Comparison of ENCODE assay signal across 8 mouse cellular contexts in the genomic region with DNA sequence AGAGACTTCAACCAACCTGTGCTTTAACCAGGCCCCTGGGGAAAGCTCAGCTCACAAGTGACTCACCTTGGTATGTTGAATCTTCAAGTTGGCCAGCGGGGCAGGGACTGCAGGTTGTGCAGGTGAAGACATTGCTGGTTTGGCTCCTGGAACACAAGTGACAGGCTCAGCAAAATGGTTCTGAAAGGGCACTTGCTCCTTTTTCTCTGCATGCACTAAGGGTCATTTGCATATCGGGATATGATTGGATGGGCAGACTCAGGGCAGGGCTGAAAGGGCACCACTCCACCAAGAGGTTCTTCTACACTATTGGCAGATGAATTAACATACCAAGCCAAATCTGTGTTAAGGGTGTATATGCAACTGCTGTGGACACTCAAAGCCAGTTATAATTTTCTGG. TPM values are rescaled to one million over a fixed set of nuclear protein-coding genes. Genes with fewer than 3 reads are reported as not detected.
DNase-seq lines count a peak whose midpoint lies in the region; ATAC-seq lines count a peak whose summit lies in the region.

A gene (minus strand): TSS at position 182 of the 400 bp plus-strand sequence.

- H3K9ac ChIP-seq in hindbrain, embryonic 14.5 days: no peak within 1 kb of the TSS

- H3K4me2 ChIP-seq in hindbrain, embryonic 14.5 days (replicated peaks): no peak within 1 kb of the TSS

- no peak within 1 kb of the TSS for H3K27ac ChIP-seq in heart, embryonic 10.5 days
- no peak within 1 kb of the TSS for H3K27ac ChIP-seq in hindbrain, embryonic 14.5 days
- no peak within 1 kb of the TSS for H3K27ac ChIP-seq in forebrain, embryonic 10.5 days

- H3K4me3 ChIP-seq in heart, embryonic 10.5 days: no peak within 1 kb of the TSS
- no peak within 1 kb of the TSS for H3K4me3 ChIP-seq in hindbrain, embryonic 14.5 days (replicated peaks; ENCODE audit: low read length)
- no peak within 1 kb of the TSS for H3K4me3 ChIP-seq in forebrain, embryonic 10.5 days

- ATAC-seq in hindbrain, embryonic 14.5 days (ENCODE audit: low FRiP score): no peak

- peak; percentile 74 for DNase-seq in heart, embryonic 10.5 days (ENCODE audit: low spot score)
- DNase-seq in heart, adult 11 months: no peak
- DNase-seq in embryo, embryonic 11 days: peak; percentile 34
- DNase-seq in large intestine, adult 2 months (ENCODE audit: low read depth, low spot score): peak; percentile 36
- DNase-seq in retina, embryonic 14.5 days (ENCODE audit: low spot score): peak; percentile 20
- no peak for DNase-seq in hindbrain, embryonic 14.5 days (ENCODE audit: low spot score)
- DNase-seq in forebrain, embryonic 10.5 days (ENCODE audit: extremely low spot score, low spot score): no peak
- no peak for DNase-seq in cerebellum, adult 9-11 months

- 65% methylated on average over 2 of the region's 2 CpGs for WGBS in heart, embryonic 10.5 days
- 39% methylated on average over 2 of the region's 2 CpGs for WGBS in large intestine, adult 2 months
- WGBS in hindbrain, embryonic 14.5 days: 64% methylated on average over 2 of the region's 2 CpGs
- WGBS in forebrain, embryonic 10.5 days: 69% methylated on average over 2 of the region's 2 CpGs

- H3K36me3 ChIP-seq in heart, embryonic 10.5 days: no peaks in the 10 kb centered on the region
- no peaks in the 10 kb centered on the region for H3K36me3 ChIP-seq in hindbrain, embryonic 14.5 days (replicated peaks; ENCODE audit: control insufficient read depth, insufficient read depth)
- no peaks in the 10 kb centered on the region for H3K36me3 ChIP-seq in forebrain, embryonic 10.5 days (replicated peaks)

- no peaks in the 10 kb centered on the region for H3K27me3 ChIP-seq in heart, embryonic 10.5 days (ENCODE audit: insufficient read depth, poor library complexity, severe bottlenecking)
- H3K27me3 ChIP-seq in hindbrain, embryonic 14.5 days (ENCODE audit: control insufficient read depth, insufficient read depth, low read length): no peaks in the 10 kb centered on the region
- H3K27me3 ChIP-seq in forebrain, embryonic 10.5 days (ENCODE audit: poor library complexity, severe bottlenecking): no peaks in the 10 kb centered on the region

- no peaks in the 10 kb centered on the region for H3K9me3 ChIP-seq in heart, embryonic 10.5 days
- H3K9me3 ChIP-seq in hindbrain, embryonic 14.5 days (ENCODE audit: control insufficient read depth, low read length): no peaks in the 10 kb centered on the region
- H3K9me3 ChIP-seq in forebrain, embryonic 10.5 days: no peaks in the 10 kb centered on the region

- no peaks in the 10 kb centered on the region for H3K4me1 ChIP-seq in heart, embryonic 10.5 days
- no peaks in the 10 kb centered on the region for H3K4me1 ChIP-seq in hindbrain, embryonic 14.5 days (replicated peaks; ENCODE audit: control insufficient read depth, insufficient read depth, low read length)
- no peaks in the 10 kb centered on the region for H3K4me1 ChIP-seq in forebrain, embryonic 10.5 days

RNA-seq across cellular contexts. Expression of the gene that starts here (rescaled TPM):
- polyA plus RNA-seq in heart, embryonic 10.5 days (2016; fragmentation: Nextera tagmentation; extraction: Ambion mirVana): 1.6 and 3.2 TPM in 2 replicates
- polyA plus RNA-seq in large intestine, adult 2 months (2012; rRNA removed): 5.5 and 7.3 TPM in 2 replicates
- 3.4 and 3.7 TPM in 2 replicates for polyA plus RNA-seq in hindbrain, embryonic 14.5 days (2014; fragmentation: Nextera tagmentation; extraction: Ambion mirVana)
- 0.92 and 3.7 TPM in 2 replicates for polyA plus RNA-seq in forebrain, embryonic 10.5 days (2016; fragmentation: Nextera tagmentation; extraction: Ambion mirVana)

Comparison
In these comparisons a context has a peak if more than half of its experiments do, and no peak if none do; other contexts are left out.
1. DNase-seq: peak in heart, embryonic 10.5 days (single experiment), embryo, embryonic 11 days (single experiment), large intestine, adult 2 months (single experiment) and retina, embryonic 14.5 days (single experiment); none in heart, adult 11 months (single experiment), hindbrain, embryonic 14.5 days (single experiment), forebrain, embryonic 10.5 days (single experiment) and cerebellum, adult 9-11 months (single experiment).